Mouse (Mus musculus) ovary, postnatal 36 days (tissue): ENCODE data around the gene Atp5j2.
"Not testable (repeated sequence)": the region's sequence is repeated elsewhere in the genome, so short reads cannot be mapped to it uniquely, and the experiment has no call there.

Source experiments
- DNase-seq: peaks from one replicate; pipeline ENCODE4 v3.0.0; 2022; ENCODE audit warnings: low spot score, mixed read lengths

The Atp5j2 gene

GRCm38 (mm10) chr5:145191962-145192361 is at the start of gene Atp5j2:
Atp5j2 (minus strand) TSS chr5:145192062.
- DNase-seq = no peak

- DNase-seq = no peak
Measured at GRCm38 (mm10) chr5:145234636-145235035, 42.8 kb upstream of the Atp5j2 start.

GRCm38 (mm10) chr5:145231893-145232411 is 40.1 kb upstream of the Atp5j2 start:
- DNase-seq = no peak

DNA sequence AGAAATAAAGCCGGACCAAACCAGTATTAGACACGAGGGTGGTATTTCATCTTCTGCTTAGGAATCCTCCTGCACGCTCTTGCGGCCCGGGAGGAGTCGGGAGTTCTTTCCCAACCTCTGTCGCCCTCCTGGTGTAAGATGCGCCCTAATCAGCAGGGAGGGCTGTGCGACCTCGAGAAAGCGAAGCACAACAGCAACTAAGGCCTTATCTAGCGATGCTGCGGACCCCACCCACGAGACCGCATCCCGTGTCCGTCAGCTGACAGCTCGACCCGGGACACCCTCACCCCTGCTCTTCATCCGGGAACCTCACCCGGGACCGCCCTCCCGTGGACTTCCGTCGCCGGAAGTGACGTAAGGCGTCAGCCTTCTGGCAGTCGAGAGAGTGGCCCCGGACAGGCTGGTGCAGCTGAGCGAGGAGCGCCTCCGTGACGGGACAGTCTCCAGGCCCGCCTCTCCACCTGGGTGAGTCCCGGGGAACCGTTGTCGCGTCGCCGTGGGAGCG is 39.6 kb upstream of the Atp5j2 start, which contains the start of gene Zfp655:
TSS of gene Zfp655 (plus strand) at position 349 of the 505 bp plus-strand sequence.
- peak; percentile 97 for DNase-seq

DNA sequence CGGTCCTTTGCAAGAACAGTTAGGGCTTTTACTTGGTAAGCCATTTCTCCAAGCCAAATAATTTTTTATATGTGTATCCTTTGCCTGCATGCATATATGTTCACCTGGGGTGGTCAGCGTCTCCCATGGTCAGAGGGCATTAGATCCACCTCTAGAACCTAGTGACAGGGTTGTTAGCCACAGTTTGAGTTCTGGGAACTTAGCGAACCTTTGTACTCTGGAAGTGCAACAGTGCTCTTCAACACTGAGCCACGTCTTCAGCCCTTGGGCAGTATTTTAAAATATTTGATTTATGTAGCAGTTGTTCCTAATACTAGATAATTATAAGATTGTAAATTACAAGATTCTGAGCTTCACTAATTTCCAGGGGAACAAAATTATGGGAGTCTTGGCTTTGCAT is 38.8 kb upstream of the Atp5j2 start:
- no peak for DNase-seq

GRCm38 (mm10) chr5:145229283-145229682 is 37.4 kb upstream of the Atp5j2 start:
- DNase-seq = not testable (repeated sequence)

GRCm38 (mm10) chr5:145226453-145226852 is 34.6 kb upstream of the Atp5j2 start:
- DNase-seq = no peak

GRCm38 (mm10) chr5:145223395-145223794 is 31.5 kb upstream of the Atp5j2 start:
- no peak for DNase-seq

- no peak for DNase-seq
Measured at GRCm38 (mm10) chr5:145222840-145223239, 31.0 kb upstream of the Atp5j2 start.

GRCm38 (mm10) chr5:145219981-145220380 is 28.1 kb upstream of the Atp5j2 start:
- DNase-seq = no peak

DNA sequence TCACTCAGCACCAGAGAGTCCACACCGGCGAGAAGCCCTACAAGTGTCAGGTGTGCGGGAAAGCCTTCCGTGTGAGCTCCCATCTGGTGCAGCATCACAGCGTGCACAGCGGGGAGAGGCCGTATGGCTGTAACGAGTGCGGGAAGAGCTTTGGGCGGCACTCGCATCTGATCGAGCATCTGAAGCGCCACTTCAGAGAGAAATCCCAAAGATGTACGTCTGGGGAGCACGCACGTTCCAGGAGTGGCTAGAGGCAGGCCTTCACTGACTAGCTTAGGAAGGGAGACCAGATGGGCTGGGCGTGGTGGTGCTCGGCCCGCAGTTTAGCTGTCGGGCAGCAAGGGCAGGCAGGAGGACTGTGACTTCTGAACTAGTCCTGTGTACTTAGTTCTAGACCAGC is 26.8 kb upstream of the Atp5j2 start:
- DNase-seq = no peak

DNA sequence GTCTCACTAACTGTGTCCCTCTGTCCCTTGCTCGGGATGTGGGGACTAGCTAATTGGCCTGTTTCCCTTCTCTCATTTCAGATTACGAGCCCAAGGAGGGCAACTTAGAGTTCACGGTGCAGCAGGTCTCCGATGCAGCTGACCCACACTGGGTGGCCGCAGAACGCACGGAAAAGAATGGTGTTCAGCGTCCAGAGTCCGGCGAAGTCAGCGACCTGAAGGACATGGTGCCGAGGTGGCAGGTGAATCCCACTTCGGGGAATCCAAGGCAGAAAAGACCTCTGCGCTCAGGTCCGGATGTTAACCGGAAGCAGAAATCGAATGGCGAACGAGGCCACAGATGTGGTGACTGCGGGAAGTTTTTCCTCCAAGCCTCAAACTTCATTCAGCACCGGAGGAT is 26.3 kb upstream of the Atp5j2 start:
- no peak for DNase-seq

DNA sequence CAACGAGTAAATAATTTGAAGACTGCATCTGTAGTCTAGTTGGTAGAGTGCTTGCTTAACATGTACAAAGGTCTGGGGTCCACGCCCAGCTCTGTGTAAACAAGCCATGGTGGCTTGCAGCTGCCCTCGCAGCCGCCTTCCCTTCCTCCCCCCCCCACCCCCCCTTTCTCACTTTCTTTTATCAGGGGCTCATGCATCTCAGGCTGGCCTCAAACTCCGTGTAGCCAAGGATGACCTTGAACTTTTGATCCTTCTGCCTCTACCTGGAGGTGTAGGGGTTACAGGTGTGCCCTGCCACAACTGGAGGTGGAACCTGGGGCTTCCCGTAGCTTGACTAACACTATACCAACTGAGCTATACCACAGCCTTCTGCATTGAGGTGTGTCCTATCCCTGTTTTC is 25.9 kb upstream of the Atp5j2 start:
- DNase-seq = no peak

- DNase-seq = no peak
Measured at GRCm38 (mm10) chr5:145214679-145215078, 22.8 kb upstream of the Atp5j2 start.

- no peak for DNase-seq
Measured at GRCm38 (mm10) chr5:145213505-145213904, 21.6 kb upstream of the Atp5j2 start.

- DNase-seq = no peak
Measured at GRCm38 (mm10) chr5:145212216-145212615, 20.4 kb upstream of the Atp5j2 start.

- DNase-seq = no peak
Measured at GRCm38 (mm10) chr5:145211340-145211739, 19.5 kb upstream of the Atp5j2 start.

DNA sequence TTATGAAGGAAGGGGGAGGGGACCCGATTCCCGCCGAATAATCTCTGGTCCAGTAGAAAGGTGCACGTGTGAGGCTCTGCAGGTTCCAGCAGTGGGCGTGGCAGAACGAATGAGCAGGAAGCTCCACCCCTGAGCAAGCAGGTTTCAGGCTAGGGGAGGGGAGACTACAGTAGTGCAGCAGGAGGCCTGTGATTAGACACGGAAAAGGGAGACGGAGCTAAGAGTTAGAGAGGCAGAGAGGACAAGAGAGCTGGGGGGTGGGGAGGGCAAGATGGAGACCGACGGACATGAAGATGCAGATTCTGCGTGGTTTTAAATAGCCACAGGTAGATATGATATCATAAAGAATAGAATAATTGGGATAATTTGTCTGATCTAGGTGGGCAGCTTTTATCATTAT is 16.5 kb upstream of the Atp5j2 start:
- not testable (repeated sequence) for DNase-seq

DNA sequence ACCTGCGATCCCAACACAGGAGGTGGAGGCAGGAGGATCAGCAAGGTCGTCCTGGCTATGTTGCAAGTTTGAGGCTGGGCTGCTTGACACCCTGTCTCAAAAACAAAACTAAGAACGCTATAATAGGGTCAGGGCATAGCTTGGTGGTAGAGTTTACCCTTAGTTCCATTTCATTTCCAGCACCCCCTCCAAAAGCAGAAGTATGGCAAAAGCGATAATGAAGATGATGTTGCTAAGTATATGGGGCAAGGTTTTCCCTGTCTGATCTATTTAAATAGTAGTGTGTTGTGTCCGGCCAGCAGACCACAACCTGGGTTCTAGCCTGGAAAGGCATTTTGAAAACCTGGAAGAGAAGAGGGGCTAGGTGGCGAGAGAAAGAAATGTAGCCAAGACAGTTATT is 16.1 kb upstream of the Atp5j2 start:
- DNase-seq = no peak

- DNase-seq = no peak
Measured at GRCm38 (mm10) chr5:145207385-145207784, 15.5 kb upstream of the Atp5j2 start.

DNA sequence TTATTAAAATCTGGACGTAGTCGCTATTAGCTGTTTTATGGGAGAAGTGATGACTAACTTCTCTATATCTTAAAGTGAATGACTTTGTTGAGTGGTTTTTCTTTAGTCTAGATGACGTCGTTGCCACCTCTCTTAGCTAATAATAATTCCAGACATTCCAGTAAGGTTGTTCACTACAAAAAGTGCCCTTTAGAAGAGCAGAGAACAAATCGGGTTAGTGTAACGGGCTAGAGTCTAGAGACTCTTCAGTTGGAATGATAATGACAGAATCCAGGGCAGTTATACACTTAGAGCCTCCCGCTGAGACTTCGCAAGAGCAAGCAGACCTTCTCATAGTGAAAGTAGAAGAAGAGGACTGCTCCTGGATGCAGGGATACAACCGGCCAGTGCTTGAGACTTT is 13.2 kb upstream of the Atp5j2 start:
- DNase-seq = no peak

DNA sequence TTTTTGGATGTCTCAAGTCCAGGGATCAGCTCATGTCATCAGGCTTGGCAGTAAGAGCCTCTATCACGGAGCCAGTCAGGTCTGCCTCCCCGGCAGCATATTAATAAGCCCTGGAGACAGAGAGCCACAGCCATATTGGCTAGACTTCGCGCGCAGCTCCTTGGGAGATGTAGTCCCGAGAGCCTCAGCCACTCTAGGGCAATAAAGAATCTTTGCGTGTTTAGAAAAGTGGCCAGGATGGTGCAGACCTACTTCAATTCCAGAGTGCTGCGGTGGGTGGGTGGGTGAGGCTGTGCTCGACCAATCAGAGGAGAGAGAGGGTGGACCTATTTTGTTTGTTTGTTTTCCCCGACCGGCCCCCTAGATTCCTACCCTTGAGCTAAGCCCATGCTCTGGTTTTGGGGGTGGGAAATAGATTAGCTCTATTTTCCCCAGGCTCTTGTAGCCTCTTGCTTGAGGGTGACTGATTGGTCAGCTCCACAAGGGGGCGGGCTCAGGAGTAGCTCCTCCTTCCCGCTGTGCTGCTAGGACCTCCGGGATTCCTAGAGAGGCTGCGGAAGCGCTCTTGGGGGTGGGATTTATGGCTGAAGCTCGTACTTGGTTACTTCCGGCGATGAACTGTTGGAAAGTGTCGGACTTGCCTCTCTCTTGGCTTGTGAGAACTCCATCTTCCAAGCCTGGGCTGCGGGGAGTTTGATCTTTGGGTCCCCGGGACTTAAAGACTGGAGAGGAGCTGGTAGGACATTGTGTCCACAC is 12.3 kb upstream of the Atp5j2 start, which contains the start of gene Zkscan5:
TSS of gene Zkscan5 (plus strand) at position 627 of the 756 bp plus-strand sequence.
- peak; percentile 96 for DNase-seq

GRCm38 (mm10) chr5:145202446-145202845 is 10.6 kb upstream of the Atp5j2 start:
- no peak for DNase-seq
